Mouse (Mus musculus): Measurements from ENCODE around the gene Cd86. TPM values are rescaled to one million over a fixed set of nuclear protein-coding genes. Genes with fewer than 3 reads are reported as not detected.

Cd86 gene
- polyA plus RNA-seq, 1 experiment from 2014 or later: 2.9 TPM

GRCm38 (mm10) chr16:36631607-36632006 is 34.3 kb downstream of the Cd86 start:
- H3K9me3 ChIP-seq: no peaks in the 10 kb centered on the region
- no peak overlapping the region for H3K9ac ChIP-seq
- no peak overlapping the region for H3K4me3 ChIP-seq
- no peak overlapping the region for H3K4me2 ChIP-seq
- 88% methylated on average over 5 of the region's 5 CpGs for WGBS
- no peaks in the 10 kb centered on the region for H3K27me3 ChIP-seq
- no peak for ATAC-seq (ENCODE audit: insufficient number of reproducible peaks, low FRiP score, low TSS enrichment, low read depth)
- no peaks in the 10 kb centered on the region for H3K36me3 ChIP-seq
- H3K4me1 ChIP-seq: no peaks in the 10 kb centered on the region
- H3K27ac ChIP-seq: no peak overlapping the region

DNA sequence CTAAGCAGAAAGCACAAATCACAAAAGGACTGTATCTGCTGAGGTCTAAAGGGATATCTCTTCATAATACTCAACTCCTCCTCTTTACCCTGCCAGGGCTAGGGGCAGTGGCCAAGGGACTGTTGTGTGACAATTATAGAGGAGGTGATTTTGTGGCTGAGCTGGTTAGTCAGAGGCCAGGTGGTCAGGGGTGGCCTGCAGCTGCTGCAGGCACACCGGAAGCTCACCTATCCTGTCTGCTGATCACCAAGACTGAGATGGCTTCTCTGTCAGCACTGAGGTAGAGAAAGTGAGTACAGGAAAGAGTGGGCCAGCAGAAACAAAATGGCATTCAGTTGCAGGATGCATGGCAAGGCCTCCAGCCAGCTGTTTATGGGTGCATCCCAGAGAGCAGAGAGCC is 38.1 kb downstream of the Cd86 start:
- WGBS: 83% methylated on average over 1 of the region's 1 CpGs
- Histone ChIP-seq H3K9me3 (no peaks in the 10 kb centered on the region), H3K36me3 (no peaks in the 10 kb centered on the region), H3K27me3 (no peaks in the 10 kb centered on the region), H3K9ac (no peak overlapping the region), H3K4me1 (no peaks in the 10 kb centered on the region), H3K4me3 (no peak overlapping the region), H3K4me2 (no peak overlapping the region), H3K27ac (no peak overlapping the region)
- ATAC-seq (ENCODE audit: insufficient number of reproducible peaks, low FRiP score, low TSS enrichment, low read depth): no peak

- no peaks in the 10 kb centered on the region for H3K36me3 ChIP-seq
- no peaks in the 10 kb centered on the region for H3K9me3 ChIP-seq
- no peak overlapping the region for H3K9ac ChIP-seq
- no peaks in the 10 kb centered on the region for H3K4me1 ChIP-seq
- H3K27me3 ChIP-seq: no peaks in the 10 kb centered on the region
- no peak overlapping the region for H3K4me3 ChIP-seq
- no peak overlapping the region for H3K27ac ChIP-seq
- WGBS: 85% methylated on average over 5 of the region's 5 CpGs
- H3K4me2 ChIP-seq: no peak overlapping the region
- ATAC-seq (ENCODE audit: insufficient number of reproducible peaks, low FRiP score, low TSS enrichment, low read depth): no peak
Observed at GRCm38 (mm10) chr16:36626567-36627197, 39.2 kb downstream of the Cd86 start.

DNA sequence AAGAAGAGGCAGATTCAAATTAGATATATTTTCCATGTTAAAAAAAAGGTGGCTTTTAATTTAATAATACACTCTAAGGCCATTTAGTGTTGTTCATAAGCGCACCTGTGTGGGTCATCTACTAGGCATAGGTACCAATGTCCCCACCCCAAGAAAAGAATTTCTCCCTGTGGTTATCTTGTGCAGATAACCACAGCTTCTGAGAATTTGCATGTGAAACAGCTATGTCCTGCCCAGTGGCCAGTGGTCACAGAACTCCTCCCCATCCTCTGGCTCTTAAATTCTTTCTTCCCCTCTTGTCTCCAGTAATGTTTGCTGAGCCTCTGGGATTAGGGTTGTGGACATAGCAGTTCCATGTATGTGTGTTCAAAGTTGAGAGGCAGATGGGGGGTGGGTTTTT is 40.0 kb downstream of the Cd86 start:
- no peaks in the 10 kb centered on the region for H3K36me3 ChIP-seq
- no peak overlapping the region for H3K4me3 ChIP-seq
- H3K27me3 ChIP-seq: no peaks in the 10 kb centered on the region
- no peak for ATAC-seq (ENCODE audit: insufficient number of reproducible peaks, low FRiP score, low TSS enrichment, low read depth)
- H3K9ac ChIP-seq: no peak overlapping the region
- no peak overlapping the region for H3K4me2 ChIP-seq
- 91% methylated on average over 1 of the region's 1 CpGs for WGBS
- no peaks in the 10 kb centered on the region for H3K4me1 ChIP-seq
- no peaks in the 10 kb centered on the region for H3K9me3 ChIP-seq
- H3K27ac ChIP-seq: no peak overlapping the region

GRCm38 (mm10) chr16:36622320-36622719 is 43.6 kb downstream of the Cd86 start:
- Histone ChIP-seq H3K4me3 (no peak overlapping the region), H3K36me3 (no peaks in the 10 kb centered on the region), H3K4me1 (no peaks in the 10 kb centered on the region), H3K4me2 (no peak overlapping the region), H3K9me3 (no peaks in the 10 kb centered on the region), H3K27me3 (no peaks in the 10 kb centered on the region), H3K9ac (no peak overlapping the region), H3K27ac (no peak overlapping the region)
- WGBS: 69% methylated on average over 3 of the region's 3 CpGs
- ATAC-seq (ENCODE audit: insufficient number of reproducible peaks, low FRiP score, low TSS enrichment, low read depth): no peak

DNA sequence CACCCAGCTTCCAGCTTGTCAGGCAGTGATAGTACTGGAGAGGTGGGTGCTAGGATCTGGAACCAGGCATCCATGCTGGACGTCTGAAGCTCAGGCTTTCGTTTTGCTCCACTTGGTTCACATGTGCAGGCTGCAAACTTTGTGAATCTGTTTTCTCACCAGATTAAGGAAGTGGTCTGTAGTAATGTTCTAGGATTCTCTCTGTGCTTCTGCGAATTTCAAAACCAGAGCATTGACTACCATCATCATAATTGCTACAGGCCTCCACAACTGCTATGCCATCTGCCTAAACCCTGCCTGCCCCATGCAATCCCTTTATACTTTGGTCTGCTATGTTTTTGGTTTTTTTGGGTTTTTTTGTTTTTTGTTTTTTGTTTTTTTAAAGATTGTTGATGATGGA is 44.8 kb downstream of the Cd86 start:
- ATAC-seq (ENCODE audit: insufficient number of reproducible peaks, low FRiP score, low TSS enrichment, low read depth): no peak
- no peaks in the 10 kb centered on the region for H3K36me3 ChIP-seq
- no peak overlapping the region for H3K27ac ChIP-seq
- no peak overlapping the region for H3K4me2 ChIP-seq
- whole genome bisulfite sequencing: 77% methylated on average over 3 of the region's 3 CpGs
- no peak overlapping the region for H3K4me3 ChIP-seq
- no peak overlapping the region for H3K9ac ChIP-seq
- no peaks in the 10 kb centered on the region for H3K27me3 ChIP-seq
- H3K4me1 ChIP-seq: no peaks in the 10 kb centered on the region
- no peaks in the 10 kb centered on the region for H3K9me3 ChIP-seq

- H3K4me1 ChIP-seq: no peaks in the 10 kb centered on the region
- no peak overlapping the region for H3K4me2 ChIP-seq
- no peaks in the 10 kb centered on the region for H3K27me3 ChIP-seq
- H3K9ac ChIP-seq: no peak overlapping the region
- no peaks in the 10 kb centered on the region for H3K36me3 ChIP-seq
- H3K4me3 ChIP-seq: no peak overlapping the region
- WGBS: 80% methylated on average over 2 of the region's 2 CpGs
- H3K9me3 ChIP-seq: no peaks in the 10 kb centered on the region
- ATAC-seq (ENCODE audit: insufficient number of reproducible peaks, low FRiP score, low TSS enrichment, low read depth): no peak
- H3K27ac ChIP-seq: no peak overlapping the region
Observed at GRCm38 (mm10) chr16:36613701-36614100, 52.2 kb downstream of the Cd86 start.

- Histone ChIP-seq H3K9me3 (no peaks in the 10 kb centered on the region), H3K4me1 (no peaks in the 10 kb centered on the region), H3K4me2 (no peak overlapping the region), H3K27me3 (no peaks in the 10 kb centered on the region), H3K4me3 (no peak overlapping the region), H3K9ac (no peak overlapping the region), H3K36me3 (no peaks in the 10 kb centered on the region), H3K27ac (no peak overlapping the region)
- 73% methylated on average over 3 of the region's 3 CpGs for WGBS
- no peak for ATAC-seq (ENCODE audit: insufficient number of reproducible peaks, low FRiP score, low TSS enrichment, low read depth)
Observed at GRCm38 (mm10) chr16:36602632-36603031, 63.2 kb downstream of the Cd86 start.

GRCm38 (mm10) chr16:36598265-36598664 is 67.6 kb downstream of the Cd86 start:
- WGBS: 75% methylated on average over 4 of the region's 4 CpGs
- Histone ChIP-seq H3K4me3 (no peak overlapping the region), H3K4me2 (no peak overlapping the region), H3K27ac (no peak overlapping the region), H3K4me1 (no peaks in the 10 kb centered on the region), H3K36me3 (no peaks in the 10 kb centered on the region), H3K9me3 (no peaks in the 10 kb centered on the region), H3K9ac (no peak overlapping the region), H3K27me3 (no peaks in the 10 kb centered on the region)
- ATAC-seq (ENCODE audit: insufficient number of reproducible peaks, low FRiP score, low TSS enrichment, low read depth): no peak

- no peaks in the 10 kb centered on the region for H3K36me3 ChIP-seq
- 74% methylated on average over 10 of the region's 10 CpGs for WGBS
- H3K4me2 ChIP-seq: no peak overlapping the region
- no peak for ATAC-seq (ENCODE audit: insufficient number of reproducible peaks, low FRiP score, low TSS enrichment, low read depth)
- H3K4me1 ChIP-seq: no peaks in the 10 kb centered on the region
- no peak overlapping the region for H3K4me3 ChIP-seq
- H3K27ac ChIP-seq: no peak overlapping the region
- H3K27me3 ChIP-seq: no peaks in the 10 kb centered on the region
- H3K9me3 ChIP-seq: no peaks in the 10 kb centered on the region
- no peak overlapping the region for H3K9ac ChIP-seq
Observed at GRCm38 (mm10) chr16:36596671-36597410, 69.0 kb downstream of the Cd86 start.

GRCm38 (mm10) chr16:36589898-36590297 is 76.0 kb downstream of the Cd86 start:
- no peaks in the 10 kb centered on the region for H3K27me3 ChIP-seq
- WGBS: 78% methylated on average over 1 of the region's 1 CpGs
- H3K4me2 ChIP-seq: no peak overlapping the region
- no peaks in the 10 kb centered on the region for H3K4me1 ChIP-seq
- no peaks in the 10 kb centered on the region for H3K36me3 ChIP-seq
- H3K9ac ChIP-seq: no peak overlapping the region
- no peak overlapping the region for H3K27ac ChIP-seq
- no peak for ATAC-seq (ENCODE audit: insufficient number of reproducible peaks, low FRiP score, low TSS enrichment, low read depth)
- no peak overlapping the region for H3K4me3 ChIP-seq
- H3K9me3 ChIP-seq: no peaks in the 10 kb centered on the region

DNA sequence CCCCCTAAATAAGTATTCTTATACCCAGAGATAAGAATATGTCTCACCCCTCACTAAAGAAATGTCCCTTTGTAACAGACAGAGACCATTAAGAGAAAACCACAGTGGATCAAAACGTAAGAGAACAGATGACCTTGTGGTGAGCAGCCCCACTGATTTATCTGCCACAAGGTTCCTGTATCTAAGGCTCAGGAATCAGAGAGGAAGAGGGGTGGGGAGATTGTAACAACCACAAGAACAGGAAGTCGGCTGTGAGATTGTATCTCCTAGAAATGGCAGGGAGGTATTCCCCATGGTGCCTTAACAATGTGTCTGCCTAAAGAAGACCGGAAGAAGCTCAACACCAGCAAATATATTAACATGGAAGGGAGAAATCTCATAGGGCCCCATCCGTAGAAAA is 77.9 kb downstream of the Cd86 start:
- H3K4me1 ChIP-seq: no peaks in the 10 kb centered on the region
- 62% methylated on average over 4 of the region's 4 CpGs for WGBS
- no peaks in the 10 kb centered on the region for H3K9me3 ChIP-seq
- no peak overlapping the region for H3K27ac ChIP-seq
- no peak overlapping the region for H3K4me3 ChIP-seq
- no peak overlapping the region for H3K9ac ChIP-seq
- no peaks in the 10 kb centered on the region for H3K36me3 ChIP-seq
- no peak for ATAC-seq (ENCODE audit: insufficient number of reproducible peaks, low FRiP score, low TSS enrichment, low read depth)
- no peak overlapping the region for H3K4me2 ChIP-seq
- no peaks in the 10 kb centered on the region for H3K27me3 ChIP-seq

Data from limb, embryonic 15.5 days (tissue).